Mouse (Mus musculus): ENCODE results near the gene Col5a1.
A peak's percentile ranks its signal among the peaks of the same experiment; 100 is the strongest.

Gene Col5a1

GRCm38 (mm10) chr2:27918106-27918505, 31.9 kb downstream of the Col5a1 start:
- DNase-seq (ENCODE audit: low read depth, low spot score): no peak

- DNase-seq (ENCODE audit: low read depth, low spot score): no peak
These were observed 33.2 kb downstream of the Col5a1 start for GRCm38 (mm10) chr2:27919309-27919850.

- no peak for DNase-seq (ENCODE audit: low read depth, low spot score)
These were observed 35.8 kb downstream of the Col5a1 start for GRCm38 (mm10) chr2:27922053-27922452.

- DNase-seq (ENCODE audit: low read depth, low spot score): no peak
These were observed 37.5 kb downstream of the Col5a1 start for GRCm38 (mm10) chr2:27923718-27924117.

GRCm38 (mm10) chr2:27924463-27924862, 38.2 kb downstream of the Col5a1 start:
- DNase-seq (ENCODE audit: low read depth, low spot score): no peak

- DNase-seq (ENCODE audit: low read depth, low spot score): peak; percentile 18
These were observed 40.4 kb downstream of the Col5a1 start for GRCm38 (mm10) chr2:27926478-27927165.

- no peak for DNase-seq (ENCODE audit: low read depth, low spot score)
These were observed 44.3 kb downstream of the Col5a1 start for GRCm38 (mm10) chr2:27930471-27931015.

GRCm38 (mm10) chr2:27931130-27931529, 44.9 kb downstream of the Col5a1 start:
- no peak for DNase-seq (ENCODE audit: low read depth, low spot score)

GRCm38 (mm10) chr2:27931971-27932370, 45.7 kb downstream of the Col5a1 start:
- DNase-seq (ENCODE audit: low read depth, low spot score): no peak

- DNase-seq (ENCODE audit: low read depth, low spot score): peak; percentile 4
These were observed 48.0 kb downstream of the Col5a1 start for GRCm38 (mm10) chr2:27934269-27934668.

GRCm38 (mm10) chr2:27934831-27935230, 48.6 kb downstream of the Col5a1 start:
- DNase-seq (ENCODE audit: low read depth, low spot score): no peak

- DNase-seq (ENCODE audit: low read depth, low spot score): no peak
These were observed 49.2 kb downstream of the Col5a1 start for GRCm38 (mm10) chr2:27935441-27935840.

- DNase-seq (ENCODE audit: low read depth, low spot score): no peak
These were observed 50.5 kb downstream of the Col5a1 start for GRCm38 (mm10) chr2:27936607-27937191.

- DNase-seq (ENCODE audit: low read depth, low spot score): no peak
These were observed 53.2 kb downstream of the Col5a1 start for GRCm38 (mm10) chr2:27939433-27939832.

- DNase-seq (ENCODE audit: low read depth, low spot score): no peak
These were observed 53.9 kb downstream of the Col5a1 start for GRCm38 (mm10) chr2:27940144-27940543.

GRCm38 (mm10) chr2:27947252-27947651, 61.0 kb downstream of the Col5a1 start:
- DNase-seq (ENCODE audit: low read depth, low spot score): no peak

- DNase-seq (ENCODE audit: low read depth, low spot score): no peak
These were observed 61.7 kb downstream of the Col5a1 start for GRCm38 (mm10) chr2:27947917-27948316.

- no peak for DNase-seq (ENCODE audit: low read depth, low spot score)
These were observed 67.6 kb downstream of the Col5a1 start for GRCm38 (mm10) chr2:27953866-27954265.

GRCm38 (mm10) chr2:27954924-27955323, 68.7 kb downstream of the Col5a1 start:
- no peak for DNase-seq (ENCODE audit: low read depth, low spot score)

- no peak for DNase-seq (ENCODE audit: low read depth, low spot score)
These were observed 70.5 kb downstream of the Col5a1 start for GRCm38 (mm10) chr2:27956751-27957150.

- no peak for DNase-seq (ENCODE audit: low read depth, low spot score)
These were observed 71.0 kb downstream of the Col5a1 start for GRCm38 (mm10) chr2:27957184-27957583.

- no peak for DNase-seq (ENCODE audit: low read depth, low spot score)
These were observed 73.0 kb downstream of the Col5a1 start for GRCm38 (mm10) chr2:27959275-27959674.

GRCm38 (mm10) chr2:27961190-27961589, 75.0 kb downstream of the Col5a1 start:
- DNase-seq (ENCODE audit: low read depth, low spot score): no peak
